Mouse (Mus musculus) urinary bladder, postnatal 14 days (tissue): ENCODE results near the gene Pard3.

Source experiments
- DNase-seq: peaks from one replicate; pipeline ENCODE4 v3.0.0; 2021; ENCODE audit warnings: low spot score

Pard3 gene

GRCm38 (mm10) chr8:127284462-127285216 lies 220.9 kb downstream of the Pard3 start:
- DNase-seq = no peak

DNA sequence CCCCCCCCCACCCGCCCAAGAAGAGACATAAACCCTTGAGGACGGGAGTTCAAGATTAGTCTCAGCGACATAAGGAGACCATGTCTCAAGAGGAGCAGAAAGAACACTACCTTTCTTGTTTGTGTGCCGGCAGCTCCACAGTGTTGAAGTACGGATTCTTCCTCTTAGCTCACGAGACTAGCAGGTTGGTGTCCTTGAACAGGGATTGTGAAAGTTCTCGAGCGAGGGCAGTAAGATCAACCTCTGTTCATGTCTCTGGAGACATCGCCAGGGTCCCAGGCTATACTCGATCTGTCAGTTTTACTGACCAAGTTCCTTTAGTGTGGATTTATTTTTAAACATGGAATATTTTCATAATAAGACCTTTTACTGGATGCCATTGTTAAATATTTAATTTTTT lies 224.1 kb downstream of the Pard3 start:
- no peak for DNase-seq

- DNase-seq = no peak
Observed at GRCm38 (mm10) chr8:127292307-127292706, 228.6 kb downstream of the Pard3 start.

GRCm38 (mm10) chr8:127293025-127293729 lies 229.5 kb downstream of the Pard3 start:
- no peak for DNase-seq

DNA sequence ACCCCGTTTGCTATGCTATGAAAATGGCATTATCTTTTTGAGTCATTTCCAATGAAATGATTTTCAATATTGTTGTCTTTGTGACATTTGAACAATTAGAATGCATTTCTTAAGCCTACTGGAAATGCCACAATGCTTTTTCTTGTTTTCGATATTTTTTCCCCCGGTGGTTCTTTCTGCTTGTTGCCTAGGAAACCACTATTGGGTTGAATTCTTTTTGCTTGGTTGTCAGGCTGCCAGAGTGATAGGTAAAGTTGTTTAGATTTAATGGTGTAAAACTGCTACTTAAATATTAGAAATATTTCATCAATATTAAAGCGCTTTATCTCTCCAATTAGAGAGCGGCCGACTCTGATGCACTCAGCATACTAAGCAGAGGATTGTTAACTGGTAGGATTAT lies 230.4 kb downstream of the Pard3 start:
- no peak for DNase-seq

GRCm38 (mm10) chr8:127295848-127296247 lies 232.2 kb downstream of the Pard3 start:
- no peak for DNase-seq

GRCm38 (mm10) chr8:127300493-127300892 lies 236.8 kb downstream of the Pard3 start:
- no peak for DNase-seq

DNA sequence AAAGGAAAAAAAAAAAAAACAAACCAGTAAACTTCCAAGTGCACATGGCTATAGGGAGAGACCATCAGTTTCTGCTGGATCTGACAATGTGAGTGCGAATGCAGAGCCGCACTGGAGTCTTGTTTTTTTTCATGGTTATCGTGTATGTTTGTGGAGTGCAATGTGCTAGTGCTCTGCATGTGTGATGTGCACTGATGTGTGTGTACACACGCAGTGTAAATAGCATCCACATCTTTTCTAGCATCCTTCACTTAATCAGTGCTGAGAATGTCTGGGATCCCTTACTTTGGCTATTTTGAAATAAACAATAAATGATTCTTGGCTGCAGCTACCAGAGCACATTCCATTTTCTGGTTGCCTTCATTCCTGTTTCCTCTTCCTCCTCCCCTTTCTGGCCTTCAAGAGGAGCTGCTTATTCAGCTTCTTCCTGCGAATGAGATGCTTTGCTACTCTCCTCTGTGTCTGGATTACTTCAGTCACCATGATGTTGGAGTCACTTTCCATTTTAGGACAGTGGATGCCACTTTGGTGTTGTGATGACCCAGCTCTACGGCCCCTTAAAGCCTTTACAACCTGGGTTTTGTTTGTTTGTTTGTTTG lies 239.3 kb downstream of the Pard3 start:
- DNase-seq = no peak

DNA sequence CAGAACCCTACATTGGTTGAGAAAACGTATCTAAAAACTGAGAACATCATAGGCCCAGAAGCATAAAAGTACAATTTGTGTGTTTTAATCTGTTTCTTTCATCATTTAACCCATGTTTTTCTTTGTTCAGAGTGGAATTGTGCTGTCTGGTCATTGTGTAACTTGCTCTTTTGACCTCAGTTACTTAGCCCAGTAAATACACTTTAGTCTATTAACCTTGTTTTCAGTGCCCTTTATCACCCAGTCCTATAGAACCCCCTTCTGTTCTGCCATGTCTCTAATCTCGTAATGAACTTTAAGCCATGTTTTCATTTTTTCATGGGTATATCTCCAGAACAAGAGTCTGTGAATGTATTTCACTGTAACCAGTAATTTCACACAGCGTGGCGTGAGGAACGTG lies 243.3 kb downstream of the Pard3 start:
- no peak for DNase-seq

- no peak for DNase-seq
Observed at GRCm38 (mm10) chr8:127309363-127309762, 245.7 kb downstream of the Pard3 start.

DNA sequence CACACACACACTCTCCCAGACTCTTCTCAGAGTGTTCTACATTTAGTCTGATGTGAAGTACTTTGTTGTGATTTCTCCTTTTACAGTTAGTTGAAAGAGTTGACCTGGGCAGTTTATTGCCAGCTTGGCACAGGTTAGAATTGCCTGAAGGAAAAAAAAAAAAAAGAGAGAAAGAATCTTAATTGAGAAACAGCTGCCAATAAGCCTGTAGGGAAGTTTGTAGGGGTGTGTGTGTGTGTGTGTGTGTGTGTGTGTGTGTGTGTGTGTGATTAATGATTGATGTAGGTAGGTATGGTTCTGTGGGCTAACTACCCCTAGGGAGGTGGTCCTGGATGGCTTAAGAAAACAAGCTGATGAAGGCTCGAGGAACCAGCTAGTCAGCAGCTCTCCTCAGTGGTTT lies 252.1 kb downstream of the Pard3 start:
- DNase-seq = no peak

DNA sequence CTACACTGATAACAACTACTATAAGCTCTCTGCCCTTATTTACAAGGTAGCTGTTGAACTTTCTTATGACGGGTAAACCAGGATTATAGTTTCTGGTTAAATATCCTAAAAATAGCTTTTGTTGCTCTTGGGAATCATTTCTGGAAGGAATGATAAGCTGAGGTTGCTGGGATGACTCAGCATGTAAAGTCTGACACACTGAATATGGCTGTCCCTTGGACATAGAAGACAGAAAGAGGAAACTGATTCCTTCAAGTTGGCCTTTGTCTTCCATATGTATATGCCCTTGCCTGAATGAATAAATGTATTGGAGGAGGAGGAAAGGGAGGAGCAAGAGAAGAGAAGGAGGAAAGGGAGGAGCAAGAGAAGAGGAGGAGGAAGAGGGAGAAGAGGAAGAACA lies 254.2 kb downstream of the Pard3 start:
- DNase-seq = no peak

GRCm38 (mm10) chr8:127318377-127319159 lies 254.9 kb downstream of the Pard3 start:
- no peak for DNase-seq

DNA sequence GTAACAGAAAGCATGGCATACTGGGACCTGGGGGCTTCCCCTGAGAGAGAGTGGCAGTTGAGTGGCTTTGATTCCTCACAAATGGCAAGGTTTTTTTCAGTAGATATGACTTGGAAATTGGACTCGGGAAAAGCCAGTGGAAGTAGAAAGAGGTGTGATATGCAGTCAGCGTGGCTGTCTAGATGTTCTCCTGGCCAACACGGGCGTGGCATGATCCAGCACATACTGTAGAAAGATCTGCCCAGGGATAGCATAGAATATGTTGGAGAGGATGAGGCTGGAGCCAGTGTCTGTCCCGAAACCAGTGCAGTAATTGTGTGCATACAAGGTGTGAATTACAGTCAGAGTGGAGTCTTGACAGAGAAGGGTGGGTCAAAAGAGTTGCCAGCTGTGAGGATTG lies 257.2 kb downstream of the Pard3 start:
- no peak for DNase-seq

DNA sequence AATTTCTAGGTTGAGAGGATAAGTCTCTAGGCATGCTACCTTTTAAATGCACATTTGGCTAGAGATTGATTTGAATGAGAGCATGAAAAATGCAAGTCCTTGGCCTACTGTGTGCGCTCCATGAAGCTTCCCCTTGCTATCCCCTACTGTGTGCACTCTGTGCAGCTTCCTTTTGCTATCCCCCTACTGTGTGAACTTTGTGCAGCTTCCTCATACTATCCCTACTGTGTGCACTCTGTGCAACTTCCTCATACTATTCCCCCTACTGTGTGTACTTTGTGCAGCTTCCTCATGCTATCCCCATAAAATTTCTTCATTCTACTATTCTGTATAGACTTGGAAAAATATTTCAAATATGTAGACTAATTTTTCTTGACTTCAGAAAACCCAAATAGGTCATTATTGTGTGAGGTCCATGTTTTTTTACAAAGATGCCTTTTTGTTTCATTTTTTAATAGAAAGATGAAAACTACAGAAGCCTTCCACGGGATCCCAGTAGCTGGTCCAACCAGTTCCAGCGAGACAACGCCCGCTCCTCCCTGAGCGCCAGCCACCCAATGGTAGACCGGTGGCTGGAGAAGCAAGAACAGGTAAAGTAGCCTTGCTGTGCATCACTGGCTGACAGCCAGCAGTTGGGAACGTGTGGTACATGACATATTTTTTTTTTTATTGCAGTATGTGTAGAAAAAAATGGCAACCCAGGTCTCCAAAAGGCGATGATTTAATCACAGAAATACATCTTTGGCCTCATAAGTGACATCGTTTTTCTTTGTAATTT lies 260.1 kb downstream of the Pard3 start:
- peak; percentile 67 for DNase-seq

- no peak for DNase-seq
Observed at GRCm38 (mm10) chr8:127324836-127325570, 261.3 kb downstream of the Pard3 start.

- DNase-seq = no peak
Observed at GRCm38 (mm10) chr8:127325749-127326148, 262.1 kb downstream of the Pard3 start.

GRCm38 (mm10) chr8:127330258-127331187 lies 266.8 kb downstream of the Pard3 start:
- no peak for DNase-seq

GRCm38 (mm10) chr8:127331751-127332150 lies 268.1 kb downstream of the Pard3 start:
- peak; percentile 66 for DNase-seq

GRCm38 (mm10) chr8:127335216-127335615 lies 271.5 kb downstream of the Pard3 start:
- DNase-seq = no peak
